In genomic region chr3:128520671-128521103, GRCm38 (mm10) we compare ENCODE assay signal across 8 mouse cellular contexts.
DNase-seq lines count a peak whose midpoint lies in the region; ATAC-seq and TF ChIP-seq lines count a peak whose summit lies in the region.

No protein-coding gene starts in this region.

- WGBS in forebrain, postnatal 0 days: 13% methylated on average over 7 of the region's 7 CpGs
- 18% methylated on average over 7 of the region's 7 CpGs for WGBS in heart, postnatal 0 days
- WGBS in neural tube, embryonic 12.5 days: 66% methylated on average over 7 of the region's 7 CpGs

- ATAC-seq in forebrain, postnatal 0 days: peak; percentile 97
- ATAC-seq in heart, postnatal 0 days (ENCODE audit: insufficient read depth, low read depth): peak; percentile 89
- ATAC-seq in neural tube, embryonic 12.5 days (ENCODE audit: low FRiP score, low read depth): peak; percentile 48; the same call in 1 of the 2 replicates
- no peak for ATAC-seq in megakaryocyte progenitor cell, adult 5-6 weeks (replicated peaks; ENCODE audit: poor library complexity)

- H3K4me3 ChIP-seq in forebrain, postnatal 0 days (ENCODE audit: low read depth, low read length): peak overlapping the region; percentile 29
- H3K4me3 ChIP-seq in heart, postnatal 0 days (ENCODE audit: low read depth, low read length): peak overlapping the region; percentile 12; the same call in 1 of the 2 replicates
- H3K4me3 ChIP-seq in neural tube, embryonic 12.5 days: no peak overlapping the region

- DNase-seq in kidney, postnatal 4 days: peak; percentile 3 to 11
- no peak for DNase-seq in kidney, postnatal 25 days
- peak; percentile 84 for DNase-seq in forebrain, postnatal 0 days
- DNase-seq in heart, postnatal 0 days (ENCODE audit: low spot score): peak; percentile 72
- DNase-seq in left cerebral cortex, adult 18-20 months (ENCODE audit: low spot score in 2 of 2): peak; percentile 6 to 46
- DNase-seq in c-Kit-positive CD71-positive TER-119-positive erythroid progenitor cells, embryonic 14.5 days (ENCODE audit: low spot score): no peak

- H3K9me3 ChIP-seq in forebrain, postnatal 0 days (ENCODE audit: low read length): no peaks in the 10 kb centered on the region
- H3K9me3 ChIP-seq in heart, postnatal 0 days (replicated peaks; ENCODE audit: control insufficient read depth, low read length): peaks cover 10% of the 10 kb centered on the region; the same call in 1 of the 2 replicates
- no peaks in the 10 kb centered on the region for H3K9me3 ChIP-seq in neural tube, embryonic 12.5 days

- TF ChIP-seq EP300 in heart, postnatal 0 days (IDR thresholded peaks at IDR 0.05; ENCODE audit: low read depth): no peak

- H3K27ac ChIP-seq in forebrain, postnatal 0 days (ENCODE audit: low read depth, low read length): peak overlapping the region; percentile 36; the same call in 1 of the 2 replicates
- no peak overlapping the region for H3K27ac ChIP-seq in heart, postnatal 0 days (ENCODE audit: low read depth)
- H3K27ac ChIP-seq in neural tube, embryonic 12.5 days: no peak overlapping the region

- H3K36me3 ChIP-seq in forebrain, postnatal 0 days (ENCODE audit: insufficient read depth): no peaks in the 10 kb centered on the region
- no peaks in the 10 kb centered on the region for H3K36me3 ChIP-seq in heart, postnatal 0 days (replicated peaks; ENCODE audit: control insufficient read depth, insufficient read depth, low read length)
- no peaks in the 10 kb centered on the region for H3K36me3 ChIP-seq in neural tube, embryonic 12.5 days

- H3K4me1 ChIP-seq in forebrain, postnatal 0 days (ENCODE audit: insufficient read depth): 0 out of 2 replicates have a peak, but pooled peaks cover 4% of the 10 kb centered on the region
- H3K4me1 ChIP-seq in heart, postnatal 0 days (ENCODE audit: control insufficient read depth, insufficient read depth): peaks cover 5% of the 10 kb centered on the region; the same call in 1 of the 2 replicates
- peaks cover 9% of the 10 kb centered on the region; the same call in 1 of the 2 replicates for H3K4me1 ChIP-seq in neural tube, embryonic 12.5 days

- H3K27me3 ChIP-seq in forebrain, postnatal 0 days (ENCODE audit: insufficient read depth, low read length): no peaks in the 10 kb centered on the region
- H3K27me3 ChIP-seq in heart, postnatal 0 days (ENCODE audit: control insufficient read depth, insufficient read depth, low read length): peaks cover 32% of the 10 kb centered on the region
- H3K27me3 ChIP-seq in neural tube, embryonic 12.5 days (replicated peaks): no peaks in the 10 kb centered on the region

- no peak for TF ChIP-seq CTCF in forebrain, postnatal 0 days (IDR thresholded peaks at IDR 0.05; ENCODE audit: low read depth)
- no peak for TF ChIP-seq CTCF in heart, postnatal 0 days (IDR thresholded peaks at IDR 0.05; ENCODE audit: low read depth)

- H3K9ac ChIP-seq in forebrain, postnatal 0 days: 0 out of 2 replicates have a peak overlapping the region, but pooled peaks have one; percentile 31
- no peak overlapping the region for H3K9ac ChIP-seq in heart, postnatal 0 days (replicated peaks; ENCODE audit: low read depth, low read length)
- H3K9ac ChIP-seq in neural tube, embryonic 12.5 days: no peak overlapping the region

- peak overlapping the region; percentile 57 for H3K4me2 ChIP-seq in forebrain, postnatal 0 days (ENCODE audit: low read depth)
- peak overlapping the region; percentile 49 for H3K4me2 ChIP-seq in heart, postnatal 0 days (ENCODE audit: low read depth, low read length)
- 0 out of 2 replicates have a peak overlapping the region, but pooled peaks have one; percentile 7 for H3K4me2 ChIP-seq in neural tube, embryonic 12.5 days (replicated peaks)

Comparison
In these comparisons a context has a peak if more than half of its experiments do, and no peak if none do; other contexts are left out.
1. DNase-seq: peak in kidney, postnatal 4 days (2 of 2), forebrain, postnatal 0 days (single experiment), heart, postnatal 0 days (single experiment) and left cerebral cortex, adult 18-20 months (2 of 2); none in kidney, postnatal 25 days (0 of 2) and c-Kit-positive CD71-positive TER-119-positive erythroid progenitor cells, embryonic 14.5 days (single experiment).
2. H3K4me2 ChIP-seq: peak in every context shown above with its lines; median percentile 57 in forebrain, postnatal 0 days; 49 in heart, postnatal 0 days; 7 in neural tube, embryonic 12.5 days.